Mouse (Mus musculus) thymus, adult 18-20 months (tissue): ENCODE measurements around the gene Ilk.
"Not testable (repeated sequence)": the region's sequence is repeated elsewhere in the genome, so short reads cannot be mapped to it uniquely, and the experiment has no call there.

Experiments
- DNase-seq, 2 experiments: peaks; one replicate each; pipeline ENCODE4 v3.0.0; 2022; ENCODE audit warnings: mixed read lengths in 2 of 2

The Ilk gene

GRCm38 (mm10) chr7:105743246-105743925 is 7.0 kb downstream of the Ilk start:
- not testable (repeated sequence) for DNase-seq

GRCm38 (mm10) chr7:105743926-105744590 is 7.7 kb downstream of the Ilk start, which contains the start of gene Taf10:
Gene Taf10, minus strand, starts transcription at chr7:105744361.
- DNase-seq: peak; percentile 84 to 88

GRCm38 (mm10) chr7:105747776-105748175 is 11.4 kb downstream of the Ilk start:
- no peak for DNase-seq

- peak; percentile 76 to 87 for DNase-seq
These were observed 15.4 kb downstream of the Ilk start, which contains the start of gene Tpp1 for GRCm38 (mm10) chr7:105751491-105752433. Gene Tpp1, minus strand, starts transcription at chr7:105752235.

- DNase-seq: no peak
These were observed 16.3 kb downstream of the Ilk start for GRCm38 (mm10) chr7:105752716-105753115.

DNA sequence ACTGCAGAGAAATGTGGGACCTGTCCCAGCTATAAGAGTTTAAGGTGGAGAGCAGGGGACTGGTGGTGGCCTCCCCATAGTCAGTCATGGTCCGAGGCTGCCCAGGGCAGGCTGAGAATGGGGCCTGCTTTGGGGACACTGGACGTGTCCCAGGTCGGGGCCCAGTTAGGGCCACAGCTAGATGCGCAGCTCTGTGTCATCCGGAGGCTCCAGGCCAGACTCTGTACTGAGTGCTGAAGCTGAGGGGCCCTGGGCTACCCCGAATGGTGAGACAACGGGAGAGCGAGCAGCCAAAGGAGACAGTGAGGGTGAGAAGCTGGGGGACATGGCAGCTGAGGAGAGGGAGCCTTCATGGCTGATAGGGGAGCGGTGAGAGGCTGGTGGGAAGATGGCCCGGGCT is 16.9 kb downstream of the Ilk start:
- no peak for DNase-seq

DNA sequence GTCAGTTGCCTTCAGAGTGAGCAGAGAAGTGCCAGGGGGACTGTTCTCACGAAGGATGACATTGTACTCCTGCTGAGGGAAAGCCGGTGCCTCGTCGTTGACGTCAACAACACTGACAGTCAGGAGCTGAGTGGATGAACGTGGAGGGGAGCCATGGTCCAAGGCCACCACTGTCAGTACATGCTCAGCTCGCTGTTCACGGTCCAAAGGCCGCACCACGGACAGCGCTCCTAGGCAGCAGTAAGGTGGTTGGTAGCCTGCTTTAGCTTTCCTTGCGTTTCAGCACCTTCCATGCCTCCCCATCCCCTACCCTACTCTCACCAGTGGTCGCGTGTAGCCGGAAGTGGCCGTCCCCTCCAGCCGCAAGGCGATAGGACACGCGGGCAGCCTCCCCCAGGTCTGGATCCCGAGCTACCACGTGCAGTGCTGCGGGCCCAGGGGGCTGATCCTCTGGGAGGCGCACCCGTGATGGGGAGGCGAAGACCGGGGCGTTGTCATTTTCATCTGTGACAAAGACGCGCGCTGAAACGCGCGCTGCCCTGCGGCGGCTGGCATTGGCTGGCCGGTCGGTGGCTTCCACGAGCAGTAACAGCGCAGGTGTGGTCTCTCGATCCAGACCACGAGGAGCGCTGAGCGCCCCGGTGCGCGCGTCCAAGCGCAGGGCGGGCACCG is 25.6 kb downstream of the Ilk start:
- DNase-seq: no peak

GRCm38 (mm10) chr7:105762517-105763270 is 26.3 kb downstream of the Ilk start:
- no peak for DNase-seq

DNA sequence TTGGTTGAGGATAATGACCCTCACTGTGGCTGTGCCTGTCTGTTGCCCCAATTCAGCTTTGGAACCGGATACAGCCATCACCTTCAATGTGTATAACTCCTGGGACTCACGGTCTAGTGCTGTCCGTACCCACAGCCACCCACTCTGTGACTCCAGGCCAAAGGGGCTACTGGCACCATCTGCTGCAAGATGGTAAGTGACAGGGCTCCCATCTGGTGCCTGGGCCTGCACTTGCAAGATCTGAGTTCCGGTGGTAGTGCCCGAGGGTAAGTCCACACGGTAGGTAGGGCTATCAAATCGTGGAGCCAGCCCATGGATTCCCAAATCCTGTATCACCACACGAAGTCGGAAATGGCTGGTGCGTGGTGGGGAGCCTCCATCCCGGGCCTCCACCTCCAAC is 27.9 kb downstream of the Ilk start:
- DNase-seq: no peak

GRCm38 (mm10) chr7:105767729-105768165 is 31.4 kb downstream of the Ilk start:
- DNase-seq: no peak

DNA sequence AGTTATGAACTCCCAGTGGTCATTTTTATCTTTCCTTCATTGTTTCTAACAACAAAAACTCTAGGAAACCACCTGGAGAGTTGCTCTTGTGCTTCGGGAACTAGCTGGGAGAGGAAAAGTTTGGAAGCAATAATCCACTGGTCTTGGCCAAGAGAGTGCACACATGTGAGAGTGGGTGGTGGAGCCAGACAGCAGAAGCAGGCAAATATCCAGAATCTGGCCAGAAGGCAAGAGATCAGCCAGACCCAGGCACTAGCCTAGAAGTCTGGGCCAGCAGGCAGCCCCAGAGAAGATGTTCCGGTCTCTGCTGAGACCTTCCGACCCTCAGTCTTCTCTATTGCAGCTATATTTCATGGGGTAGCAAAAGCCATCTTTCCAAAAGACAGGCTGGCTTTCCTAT is 33.6 kb downstream of the Ilk start:
- DNase-seq: no peak

DNA sequence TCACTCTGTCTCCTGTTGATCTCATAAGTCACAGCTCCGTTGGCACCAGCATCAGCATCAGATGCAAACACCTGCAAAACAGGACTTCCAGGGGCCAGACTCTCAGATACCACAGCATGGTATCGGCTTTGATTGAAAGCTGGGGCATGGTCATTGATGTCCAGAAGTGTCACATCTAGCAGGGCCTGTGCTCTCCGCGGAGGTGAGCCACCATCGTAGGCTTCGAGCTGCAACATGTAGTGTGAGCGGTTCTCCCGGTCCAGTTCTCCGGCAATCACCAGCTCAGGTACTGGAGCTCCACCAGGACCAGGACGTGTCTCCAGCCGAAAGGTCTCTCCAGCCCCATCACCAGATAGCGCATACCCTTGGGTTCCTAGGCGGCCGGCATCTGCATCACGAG is 35.9 kb downstream of the Ilk start:
- DNase-seq: no peak

DNA sequence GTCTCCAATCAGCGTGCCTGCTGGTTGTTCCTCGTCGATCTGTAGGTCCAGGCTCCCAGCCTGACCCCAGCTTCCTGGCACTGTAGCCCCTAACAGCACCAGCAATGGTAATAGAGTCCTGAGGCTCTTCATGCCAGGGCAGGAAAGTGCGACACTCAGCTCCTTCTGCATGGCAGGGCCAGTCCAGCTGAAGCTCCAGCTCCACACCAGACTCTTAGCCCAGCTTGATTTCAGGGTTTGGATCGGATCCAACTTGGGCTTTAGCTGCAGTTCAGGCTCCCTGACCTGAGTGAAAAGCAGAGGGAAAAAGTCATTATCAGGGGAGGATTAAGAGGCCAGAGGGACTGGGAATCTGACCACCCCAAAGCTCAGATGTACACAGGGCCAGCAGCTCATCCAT is 36.6 kb downstream of the Ilk start:
- DNase-seq: no peak

DNA sequence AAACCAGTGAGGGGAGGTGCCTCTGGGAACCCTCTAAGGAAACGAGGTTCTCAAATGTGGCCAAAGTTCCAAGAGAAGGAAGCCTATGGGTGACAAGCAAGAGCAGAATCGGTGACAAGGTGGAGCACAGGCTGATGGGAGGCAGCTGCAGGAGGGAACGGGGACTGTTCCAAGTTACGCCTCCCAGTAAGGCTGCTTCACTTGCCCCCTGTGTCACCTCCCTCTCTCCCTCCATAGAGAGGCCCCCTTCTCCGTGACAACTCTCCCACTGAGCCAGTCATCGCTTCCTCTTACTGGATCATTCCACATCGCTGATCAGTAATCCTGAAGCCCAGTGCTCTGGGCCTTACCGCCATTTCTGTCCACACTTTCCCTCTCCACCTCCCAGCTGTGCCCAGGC is 38.3 kb downstream of the Ilk start:
- no peak for DNase-seq

DNA sequence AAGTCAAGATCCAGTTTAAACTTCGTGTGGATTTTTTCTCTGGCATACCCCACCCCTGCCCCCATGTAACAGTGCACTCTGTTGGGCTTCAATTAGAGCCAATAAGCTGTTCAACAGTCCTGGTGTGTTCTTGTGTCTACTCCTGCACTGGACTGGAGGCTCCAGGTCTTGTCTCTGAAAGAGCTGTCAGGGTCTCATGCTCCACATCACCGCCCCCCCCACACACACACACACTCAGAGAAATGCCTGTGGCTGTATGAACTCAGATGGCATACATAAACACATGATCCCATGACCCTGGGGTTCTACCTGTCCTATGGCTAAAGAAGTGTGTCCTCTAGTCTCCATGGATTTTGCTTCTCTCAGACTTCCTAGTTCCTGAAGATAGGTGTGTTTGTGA is 39.6 kb downstream of the Ilk start:
- DNase-seq: no peak

DNA sequence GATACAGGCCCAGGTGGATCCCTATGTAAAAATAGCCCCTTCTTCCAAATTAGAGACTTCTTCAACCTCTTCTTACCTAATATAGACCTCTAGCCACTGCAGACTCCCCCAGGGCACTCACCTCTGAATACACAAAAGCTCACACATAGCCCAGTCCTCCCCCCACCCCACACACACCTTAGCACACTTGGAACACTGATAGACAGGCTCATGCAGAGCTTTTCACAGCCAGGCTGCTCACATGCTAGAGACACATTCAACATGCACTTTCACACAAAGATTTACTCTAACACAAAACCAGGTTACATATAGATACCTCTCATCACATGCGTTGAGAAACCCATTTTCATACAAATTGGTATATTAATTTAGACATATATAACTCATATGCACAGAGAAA is 40.9 kb downstream of the Ilk start:
- DNase-seq: no peak

- DNase-seq: no peak
These were observed 41.6 kb downstream of the Ilk start for GRCm38 (mm10) chr7:105777797-105778552.

GRCm38 (mm10) chr7:105778553-105779265 is 42.3 kb downstream of the Ilk start:
- peak; percentile 34 to 38 for DNase-seq

DNA sequence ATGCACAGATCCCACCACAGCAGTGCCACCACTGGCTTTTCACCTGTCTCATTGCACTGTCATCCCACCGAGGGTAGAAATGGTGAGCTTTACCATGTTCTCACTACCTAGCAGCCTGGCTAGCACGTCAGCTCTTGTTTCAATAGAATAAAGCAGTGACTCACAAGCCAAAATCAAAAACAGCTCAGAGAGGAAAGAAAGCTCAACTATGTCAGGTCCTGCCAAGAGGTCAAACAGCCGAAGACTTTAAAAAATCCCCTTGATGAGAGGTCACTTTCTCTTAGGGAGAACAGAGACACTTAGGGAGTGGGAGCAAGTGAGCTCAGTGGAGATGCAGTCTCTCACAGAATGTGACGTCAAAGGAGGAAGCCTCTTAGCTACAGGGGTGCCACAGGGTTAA is 47.5 kb downstream of the Ilk start:
- DNase-seq: no peak

GRCm38 (mm10) chr7:105784556-105784955 is 48.2 kb downstream of the Ilk start:
- DNase-seq: no peak
